Mouse (Mus musculus): ENCODE data around the gene Hspa12a.
A peak's percentile ranks its signal among the peaks of the same experiment; 100 is the strongest.
"Not testable (repeated sequence)": the region's sequence is repeated elsewhere in the genome, so short reads cannot be mapped to it uniquely, and the experiment has no call there.

The Hspa12a gene

DNA sequence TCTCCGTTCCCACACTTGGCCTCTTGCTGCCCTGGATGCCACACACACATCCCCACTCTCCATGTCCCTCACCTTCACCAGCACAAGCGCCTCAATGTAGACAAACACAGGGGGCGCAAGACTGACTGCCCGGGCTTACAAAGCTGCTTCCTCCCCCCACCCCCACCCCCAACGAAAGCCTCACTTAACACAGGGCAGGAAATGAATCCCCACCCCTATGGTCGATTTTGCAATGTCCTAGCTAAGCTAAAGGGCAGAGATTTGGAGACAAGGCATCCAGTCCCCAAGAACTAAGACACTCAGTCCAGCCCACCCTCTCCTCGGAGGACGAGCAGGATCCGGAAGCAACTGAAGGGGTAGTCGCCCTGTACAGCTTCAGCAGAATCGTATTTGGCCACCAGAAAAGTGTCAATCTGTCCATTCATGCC lies 32.5 kb downstream of the Hspa12a start:
- no peak for DNase-seq (ENCODE audit: low spot score in 2 of 2)

DNA sequence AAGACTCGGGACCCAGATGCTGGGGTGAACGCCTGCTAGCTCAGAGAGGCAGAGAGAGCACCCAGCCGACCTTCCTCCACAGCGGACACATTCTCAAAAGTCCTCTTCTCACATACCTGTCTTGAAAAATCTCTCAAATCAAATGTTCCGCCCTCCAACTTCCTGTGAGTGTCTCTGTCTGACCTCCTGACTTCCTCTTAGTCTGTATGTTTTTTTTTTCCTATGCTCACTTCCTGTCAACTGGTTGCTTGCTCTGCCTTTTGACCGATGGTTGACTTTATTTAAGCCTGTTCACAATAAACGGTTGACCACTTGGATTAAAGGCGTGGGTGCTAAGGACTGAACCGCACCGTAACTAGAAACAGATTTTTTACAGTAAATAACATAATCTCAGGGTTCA lies 35.4 kb downstream of the Hspa12a start:
- no peak for DNase-seq (ENCODE audit: low spot score in 2 of 2)

DNA sequence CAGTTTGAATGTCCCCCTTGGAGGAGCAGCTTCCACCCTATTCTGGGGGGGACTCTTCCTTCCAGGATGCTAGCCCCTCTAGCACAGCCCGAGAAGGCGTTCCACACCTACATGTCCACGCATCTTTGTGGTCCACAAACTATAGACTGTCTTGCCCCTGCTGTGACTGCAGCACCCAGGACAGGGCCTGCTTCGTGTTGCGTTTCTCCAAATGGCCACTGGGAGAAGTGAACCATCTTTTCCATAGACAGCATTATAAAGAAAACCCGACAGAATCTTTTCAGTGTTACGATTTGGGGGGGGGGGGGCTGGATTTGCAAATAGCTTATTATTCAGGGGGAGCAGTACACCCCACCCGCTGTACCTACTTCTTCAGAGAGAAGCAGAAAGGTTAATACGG lies 36.8 kb downstream of the Hspa12a start:
- no peak for DNase-seq (ENCODE audit: low spot score in 2 of 2)

DNA sequence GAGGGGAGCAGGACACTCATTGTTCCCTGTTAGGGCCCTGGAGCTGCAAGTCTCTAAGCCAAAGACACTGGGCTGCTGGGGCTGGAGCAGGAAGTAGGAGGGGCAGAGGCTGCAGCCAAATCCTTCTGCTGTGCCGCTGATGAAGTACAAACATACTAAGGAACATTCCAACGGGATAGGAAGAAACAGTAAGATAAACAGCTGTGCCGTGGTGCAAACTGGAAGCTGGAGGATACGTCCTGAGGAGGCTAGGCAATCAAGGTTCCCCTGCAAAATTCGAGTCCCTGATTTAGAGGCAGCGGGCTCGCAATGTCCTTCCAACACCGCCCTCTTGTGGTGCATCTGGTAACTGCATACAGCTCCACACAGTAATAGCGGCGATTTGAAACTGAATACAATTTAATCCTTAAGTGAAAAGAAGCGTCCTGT lies 39.5 kb downstream of the Hspa12a start:
- DNase-seq (ENCODE audit: low spot score in 2 of 2), result peak; percentile 81 to 82

DNA sequence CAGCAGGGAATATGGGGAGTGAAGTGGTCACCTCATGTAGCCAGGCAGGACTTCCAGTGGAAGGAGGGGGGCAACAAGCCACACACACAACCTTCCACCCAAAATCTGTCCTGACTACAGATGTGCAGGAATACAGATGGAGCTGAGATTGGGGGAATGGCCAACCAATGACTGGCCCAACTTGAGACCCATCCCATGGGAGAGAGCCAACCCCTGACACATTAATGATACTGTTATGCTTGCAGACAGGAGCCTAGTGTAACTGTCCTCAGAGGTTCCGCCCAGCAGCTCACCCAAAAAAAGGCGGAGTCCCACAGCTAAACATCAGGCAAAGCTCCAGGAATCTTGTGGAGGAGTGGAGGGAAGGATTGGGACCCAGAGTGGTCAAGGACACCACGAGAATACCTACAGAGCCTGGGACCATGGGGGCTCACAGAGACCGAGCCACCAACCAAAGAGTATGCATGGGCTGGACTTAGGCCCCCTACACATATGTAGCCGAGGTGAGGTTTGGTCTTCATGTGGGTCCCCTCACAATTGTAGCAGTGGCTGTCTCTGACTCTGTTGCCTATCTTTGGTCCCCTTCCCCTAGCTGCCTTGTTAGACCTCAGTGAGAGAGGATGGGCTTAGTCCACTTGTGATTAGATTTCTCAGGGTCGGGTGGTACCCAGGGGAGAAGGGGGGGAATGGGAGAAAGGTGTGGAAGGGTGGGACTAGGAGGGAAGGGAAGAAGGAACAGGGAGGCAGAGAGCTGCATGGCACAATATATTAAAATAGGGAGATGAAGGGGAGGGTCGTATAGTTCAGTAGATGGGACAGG lies 40.2 kb downstream of the Hspa12a start:
- DNase-seq (ENCODE audit: low spot score in 2 of 2), result no peak

DNA sequence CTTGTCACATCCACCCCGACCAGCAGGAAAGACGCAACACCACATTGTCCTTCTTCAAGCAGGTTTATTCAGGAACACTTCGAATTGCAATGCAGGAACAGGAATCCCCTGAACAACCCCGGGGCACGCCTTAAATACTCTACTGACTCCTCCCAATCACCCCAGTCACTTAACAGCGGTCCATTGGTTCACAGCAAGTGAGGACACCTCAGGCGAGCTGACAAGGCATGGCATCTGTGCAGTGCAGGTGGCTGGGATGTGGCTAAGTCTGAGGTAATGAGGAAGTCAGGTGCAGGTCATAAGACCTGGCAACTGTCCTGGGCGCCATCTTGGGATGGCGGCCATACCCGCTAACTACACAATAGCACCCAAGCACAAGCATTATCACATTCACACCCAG lies 43.0 kb downstream of the Hspa12a start:
- DNase-seq (ENCODE audit: low spot score in 2 of 2), result not testable (repeated sequence)

DNA sequence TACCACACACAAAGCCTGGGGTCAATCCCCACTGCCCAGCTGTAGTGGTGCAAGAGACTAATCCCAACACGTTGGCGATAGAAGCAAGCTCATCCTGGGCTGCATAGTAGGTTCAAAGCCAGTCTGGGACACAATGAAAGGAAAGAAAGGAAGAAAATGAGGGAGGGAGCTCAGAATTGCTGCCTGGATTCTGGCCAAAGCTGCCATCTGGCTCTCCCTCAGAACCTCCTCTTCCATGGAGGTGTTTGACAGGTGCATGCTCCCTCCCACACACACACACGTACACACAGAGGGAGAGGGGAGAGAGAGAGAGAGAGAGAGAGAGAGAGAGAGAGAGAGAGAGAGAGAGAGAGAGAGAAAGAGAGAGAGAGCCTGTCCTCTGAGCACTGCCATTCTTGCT lies 47.2 kb downstream of the Hspa12a start:
- no peak for DNase-seq (ENCODE audit: low spot score in 2 of 2)

DNA sequence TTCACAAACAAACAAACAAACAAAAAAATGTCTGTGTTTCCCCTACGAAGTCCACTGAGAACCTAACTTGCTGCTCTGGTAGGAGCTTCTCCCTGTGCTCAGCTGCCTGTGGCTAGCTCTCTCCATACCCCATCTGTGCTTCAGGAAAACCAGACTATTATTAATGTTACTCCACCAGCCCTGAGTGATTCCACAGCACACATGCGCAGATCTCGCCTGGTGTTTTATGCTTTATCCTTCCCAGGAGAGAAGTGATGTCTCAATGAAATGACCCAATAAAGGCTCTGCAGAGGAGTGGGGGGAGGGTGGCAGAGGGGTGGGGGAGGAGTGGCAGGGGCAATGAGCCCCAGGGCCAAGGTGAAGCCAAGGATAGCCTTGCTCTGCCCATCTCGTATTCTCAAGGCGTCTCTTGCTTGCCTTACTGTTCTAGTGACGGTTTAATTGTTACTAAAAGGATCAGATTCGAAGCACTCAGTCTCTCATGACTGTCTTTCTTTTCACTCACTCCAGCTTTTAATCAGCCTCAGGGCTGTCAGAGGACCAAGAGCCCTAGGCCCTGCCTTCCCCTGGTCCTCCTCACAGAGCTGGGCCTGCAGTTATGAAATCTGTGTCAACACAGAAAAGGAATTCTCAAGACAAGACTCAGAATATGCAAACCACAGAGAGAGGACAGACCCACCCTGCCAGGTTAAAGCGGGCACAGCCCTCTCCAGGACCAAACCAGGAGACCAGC lies 54.0 kb downstream of the Hspa12a start:
- no peak for DNase-seq (ENCODE audit: low spot score in 2 of 2)

DNA sequence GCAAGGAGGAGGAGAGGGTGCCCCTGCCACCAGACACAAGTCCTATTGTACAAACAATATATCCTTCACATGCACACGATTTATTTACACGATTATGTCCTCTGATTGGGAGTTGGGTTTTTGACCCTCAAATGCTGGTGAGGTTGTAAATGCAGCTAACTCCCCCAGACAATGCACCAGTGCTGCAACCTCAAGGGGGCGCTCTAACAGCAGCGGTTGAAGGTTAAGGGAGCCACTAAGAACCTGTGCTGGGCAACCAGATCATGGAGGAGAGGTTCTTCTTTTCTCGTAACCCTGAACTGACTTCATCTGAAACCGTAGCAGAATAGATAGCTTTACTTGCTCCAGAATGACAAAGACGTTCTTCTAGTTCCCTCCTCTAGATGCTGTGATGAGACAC lies 57.0 kb downstream of the Hspa12a start:
- DNase-seq (ENCODE audit: low spot score in 2 of 2), result no peak

DNA sequence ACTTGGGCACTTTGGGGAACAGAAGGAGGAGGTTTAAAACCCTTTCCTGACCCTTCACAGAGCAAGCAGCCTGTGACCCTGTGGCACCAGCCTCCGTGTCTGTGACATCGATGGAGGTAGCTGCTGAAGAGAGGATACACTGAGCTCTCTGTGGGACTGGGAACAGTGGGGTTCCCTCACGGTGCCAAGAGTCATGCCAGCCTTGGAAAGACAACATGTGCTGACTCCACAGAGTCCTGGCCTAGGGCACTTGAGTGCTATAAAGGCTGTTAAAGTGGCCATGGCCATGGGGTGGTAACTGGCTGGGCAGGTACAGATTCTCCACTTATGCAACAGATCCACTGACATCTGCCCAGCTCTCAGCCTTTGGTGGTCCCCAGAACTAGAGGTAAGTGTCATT lies 60.0 kb downstream of the Hspa12a start:
- no peak for DNase-seq (ENCODE audit: low spot score in 2 of 2)

DNA sequence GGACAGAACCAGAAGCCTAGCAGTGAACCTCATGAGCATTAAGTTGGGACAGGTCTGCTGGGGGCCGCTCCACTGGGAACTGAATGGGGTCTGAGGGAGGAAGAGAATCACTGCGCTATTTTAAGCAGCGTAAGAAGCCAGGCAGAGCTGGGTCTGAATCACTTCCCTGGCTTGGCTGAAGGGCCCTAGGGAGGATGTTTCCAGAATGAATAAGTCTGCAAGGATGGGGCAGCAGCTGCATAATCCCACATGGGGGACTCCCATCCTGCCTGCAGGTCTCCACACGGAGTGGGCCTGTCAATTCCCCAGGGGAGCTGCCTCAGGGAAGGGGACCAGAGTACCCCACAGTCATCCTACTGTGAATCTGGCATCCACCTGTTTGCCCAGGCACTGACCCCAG lies 61.1 kb downstream of the Hspa12a start:
- no peak for DNase-seq (ENCODE audit: low spot score in 2 of 2)

DNA sequence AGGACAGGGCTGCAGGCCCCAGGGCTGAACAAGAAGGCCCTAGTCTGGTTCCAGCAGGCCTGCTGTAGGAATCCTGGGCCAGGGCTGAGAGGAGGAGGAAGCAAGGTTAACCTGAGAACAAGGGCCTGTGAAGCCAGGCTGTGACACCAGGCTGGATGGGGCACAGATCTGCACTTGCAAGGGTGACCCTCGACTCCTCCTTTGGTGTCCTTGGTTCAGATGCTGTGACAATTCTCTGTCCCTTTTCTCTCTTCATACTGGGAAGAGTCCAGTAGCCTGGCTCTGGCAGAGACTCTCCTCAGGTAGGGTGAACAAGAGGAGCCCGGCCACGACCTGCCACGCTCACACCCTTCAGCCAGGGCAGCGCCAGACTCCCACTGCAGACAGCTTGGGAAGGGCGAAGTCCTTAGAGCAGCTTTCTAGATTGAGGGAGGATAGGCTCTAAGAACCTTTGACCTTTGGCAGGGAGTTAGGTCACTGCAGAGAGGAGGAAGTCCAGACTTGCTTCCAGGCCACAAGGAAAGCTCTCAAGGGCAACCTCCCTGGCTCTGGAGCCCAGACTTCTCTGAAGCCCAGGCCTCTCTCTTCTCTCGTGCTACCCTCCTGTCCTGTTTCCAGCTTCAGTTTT lies 64.0 kb downstream of the Hspa12a start:
- no peak for DNase-seq (ENCODE audit: low spot score in 2 of 2)

DNA sequence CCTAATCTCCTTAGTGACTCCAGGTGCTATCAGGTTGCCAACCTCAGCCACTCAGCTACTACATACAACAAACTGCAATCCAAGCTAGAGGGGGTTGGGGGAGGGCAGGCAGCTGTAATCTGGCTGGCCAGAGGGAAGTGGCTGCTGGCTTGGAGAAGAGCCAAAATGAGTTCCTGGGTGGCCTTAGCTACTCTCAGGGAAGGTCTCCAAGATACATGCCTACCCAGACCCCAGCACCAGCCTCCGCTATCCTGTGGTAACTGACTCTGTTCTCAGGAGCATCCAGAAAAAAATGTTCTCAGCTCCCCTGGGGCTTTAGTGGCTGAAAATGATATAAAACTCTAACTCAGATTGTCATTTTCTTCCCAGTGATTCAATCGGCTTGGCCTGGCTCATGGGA lies 64.9 kb downstream of the Hspa12a start:
- no peak for DNase-seq (ENCODE audit: low spot score in 2 of 2)

DNA sequence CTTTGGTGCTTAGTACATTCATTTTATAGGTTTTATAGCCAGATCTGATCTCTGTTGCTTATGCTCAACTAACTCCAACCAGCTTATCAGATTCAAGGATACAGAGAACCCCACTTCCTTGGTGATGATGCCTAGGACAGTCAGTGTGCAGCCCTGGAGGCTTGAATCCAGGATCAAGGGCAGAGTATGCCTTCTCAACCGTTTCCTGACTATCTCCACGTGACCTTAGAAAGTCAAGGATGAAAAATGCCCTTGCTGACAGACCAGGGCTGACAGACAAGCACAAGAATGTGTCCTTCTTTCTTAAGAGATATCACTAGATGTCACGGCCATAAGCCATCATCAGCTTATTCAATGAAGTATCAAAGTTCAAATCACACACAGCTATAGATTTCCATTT lies 69.9 kb downstream of the Hspa12a start:
- DNase-seq (ENCODE audit: low spot score in 2 of 2), result no peak

DNA sequence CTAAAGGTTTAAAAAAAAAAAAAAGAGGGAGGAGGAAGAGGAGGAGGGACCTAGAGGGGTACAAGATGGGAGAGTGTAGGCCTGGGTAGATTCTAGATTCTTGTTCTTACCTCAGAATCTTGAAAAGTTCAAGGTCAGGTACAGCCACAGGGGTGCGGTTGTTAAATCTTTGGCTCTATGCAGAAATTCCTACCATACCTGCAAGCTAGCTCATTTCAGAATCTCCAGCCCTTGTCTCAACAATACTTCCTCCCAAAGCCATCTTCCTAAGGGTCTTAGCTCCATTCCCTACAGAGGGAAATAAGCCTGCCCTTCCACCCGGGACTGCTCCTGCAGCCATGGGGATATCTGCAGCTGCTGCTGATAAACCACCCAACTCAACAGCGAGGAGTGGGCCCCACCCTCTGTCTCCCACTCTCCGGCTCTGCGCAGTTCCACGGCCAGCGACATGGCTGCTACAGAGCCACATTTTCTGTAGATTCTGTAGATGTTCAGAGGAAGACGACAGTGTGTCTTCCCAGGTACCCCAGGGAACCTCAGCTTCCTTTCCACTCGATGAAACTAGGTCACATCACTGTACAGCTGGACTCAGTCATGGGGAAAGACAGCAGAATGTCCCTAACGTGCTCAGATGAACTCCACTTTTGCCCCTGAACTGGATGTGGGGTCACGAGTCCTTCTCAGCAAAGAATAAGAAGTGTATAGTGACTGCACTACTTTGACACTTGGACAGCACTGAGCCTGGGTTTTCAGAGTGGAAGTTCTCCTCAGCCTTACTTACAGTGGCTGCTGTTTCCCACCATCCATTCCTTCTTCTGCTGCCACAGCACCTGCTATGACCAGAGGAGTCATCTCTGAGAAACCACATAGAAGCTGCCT lies 70.8 kb downstream of the Hspa12a start:
- DNase-seq (ENCODE audit: low spot score in 2 of 2), result no peak

DNA sequence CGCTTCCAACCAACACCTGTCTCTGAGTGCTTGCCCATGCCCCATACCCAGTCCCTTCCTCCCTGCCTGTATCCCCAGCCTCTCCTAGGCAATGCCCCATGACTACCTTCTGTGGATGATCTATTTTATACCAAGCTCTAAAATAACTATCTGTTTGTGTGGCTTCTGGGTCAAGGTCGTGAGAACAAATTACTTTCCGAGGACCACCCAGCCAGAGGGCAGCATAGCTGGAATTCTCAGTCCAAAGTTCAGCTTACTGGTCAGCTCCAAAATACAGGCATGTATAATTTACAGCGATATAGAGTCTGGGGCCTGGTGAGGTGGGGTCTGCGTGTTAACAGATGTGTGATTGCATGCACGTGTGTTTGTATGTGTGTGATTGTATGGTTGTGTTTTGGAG lies 71.6 kb downstream of the Hspa12a start:
- no peak for DNase-seq (ENCODE audit: low spot score in 2 of 2)

DNA sequence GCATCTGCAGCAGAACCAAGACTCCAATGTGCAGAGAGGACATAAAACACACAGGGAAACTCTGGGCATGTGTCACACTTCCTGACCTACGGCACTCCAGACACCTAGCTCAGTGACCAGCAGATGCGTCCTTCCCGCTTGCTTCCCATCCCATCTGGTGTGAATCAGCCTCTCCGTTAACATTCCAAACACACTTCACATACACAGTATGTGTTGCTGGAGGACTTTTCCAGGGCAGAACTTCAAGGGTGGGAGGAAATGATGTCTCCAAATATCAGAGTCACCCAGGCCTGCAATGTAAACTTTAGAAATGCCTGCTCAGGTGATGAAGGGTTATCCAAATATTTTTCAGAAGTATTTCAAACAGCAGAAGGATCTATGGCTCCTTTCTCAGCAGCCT lies 76.8 kb downstream of the Hspa12a start:
- no peak for DNase-seq (ENCODE audit: low spot score in 2 of 2)

DNA sequence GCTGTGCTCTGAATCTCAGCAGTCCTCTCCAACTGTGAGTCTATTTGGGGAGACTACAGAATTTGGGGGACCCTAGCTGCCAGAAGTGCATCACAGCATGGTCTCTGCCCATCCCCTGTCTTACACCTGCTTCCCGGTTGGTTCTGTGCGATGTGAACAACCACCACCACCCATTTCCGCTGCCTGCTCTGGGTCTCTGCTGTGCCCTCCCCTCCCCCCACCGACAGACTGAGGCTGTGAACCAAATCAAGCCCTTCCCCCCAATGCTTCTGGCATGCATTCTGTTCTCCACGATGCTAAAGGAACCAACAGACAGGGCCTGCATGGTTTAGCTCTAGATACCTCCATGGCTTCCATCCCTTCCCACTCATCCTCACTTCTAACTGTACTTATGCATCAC lies 78.2 kb downstream of the Hspa12a start:
- DNase-seq (ENCODE audit: low spot score in 2 of 2), result no peak

DNA sequence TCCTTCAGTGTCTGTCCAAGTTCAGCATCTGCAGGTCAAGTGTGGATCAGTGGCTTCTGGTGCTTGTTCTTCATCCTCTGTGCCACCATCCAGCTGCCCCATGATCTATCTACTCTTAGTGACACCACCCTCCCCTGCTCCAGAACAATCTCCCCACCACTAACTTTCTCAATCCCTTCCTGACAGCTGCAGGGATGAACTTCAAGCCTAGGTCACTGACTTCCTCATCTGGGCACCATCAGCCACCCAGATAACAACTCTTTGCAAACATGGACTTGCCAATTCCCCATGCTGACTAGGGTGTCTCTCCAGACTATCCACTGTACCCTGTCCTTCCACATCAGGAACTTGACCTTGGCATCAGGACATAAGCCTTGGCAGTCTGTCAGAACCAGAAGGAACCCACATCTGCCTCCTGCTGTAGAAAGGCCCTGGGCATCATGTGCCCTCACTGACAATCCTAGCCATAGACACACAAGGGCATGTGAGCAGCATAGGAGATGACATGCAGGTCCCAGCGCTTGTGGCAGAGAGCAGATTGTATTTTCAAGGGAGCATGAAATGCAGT lies 79.4 kb downstream of the Hspa12a start:
- DNase-seq (ENCODE audit: low spot score in 2 of 2), result no peak

DNA sequence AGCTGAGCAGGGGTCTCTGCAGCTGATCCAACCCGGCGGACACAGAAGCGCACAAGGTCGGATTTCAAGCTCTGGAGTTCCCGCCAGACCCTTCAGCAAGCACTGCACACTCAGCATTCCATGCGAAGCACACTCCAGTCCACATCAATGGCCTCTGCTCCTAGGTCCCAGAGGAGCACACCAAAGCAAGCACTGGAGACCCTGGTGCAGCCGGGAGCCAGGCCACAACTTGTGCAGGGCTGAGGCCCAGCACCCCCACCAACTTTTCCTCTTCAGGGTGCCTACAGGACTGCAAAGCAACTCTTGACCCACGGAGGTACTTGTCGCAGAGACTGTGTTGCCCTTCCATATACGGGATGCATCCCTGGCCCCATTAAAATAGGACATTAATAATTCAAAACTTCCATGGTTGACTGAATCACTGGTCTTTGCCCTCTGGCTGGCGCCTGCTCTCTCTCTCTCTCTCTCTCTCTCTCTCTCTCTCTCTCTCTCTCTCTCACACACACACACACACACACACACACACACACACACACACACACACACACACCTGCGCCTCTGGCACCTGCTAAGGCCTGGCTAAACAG lies 82.2 kb downstream of the Hspa12a start:
- no peak for DNase-seq (ENCODE audit: low spot score in 2 of 2)

Measured in urinary bladder, postnatal 36 days (tissue).